ENCODE assay signal across 9 mouse cellular contexts in the genomic region with DNA sequence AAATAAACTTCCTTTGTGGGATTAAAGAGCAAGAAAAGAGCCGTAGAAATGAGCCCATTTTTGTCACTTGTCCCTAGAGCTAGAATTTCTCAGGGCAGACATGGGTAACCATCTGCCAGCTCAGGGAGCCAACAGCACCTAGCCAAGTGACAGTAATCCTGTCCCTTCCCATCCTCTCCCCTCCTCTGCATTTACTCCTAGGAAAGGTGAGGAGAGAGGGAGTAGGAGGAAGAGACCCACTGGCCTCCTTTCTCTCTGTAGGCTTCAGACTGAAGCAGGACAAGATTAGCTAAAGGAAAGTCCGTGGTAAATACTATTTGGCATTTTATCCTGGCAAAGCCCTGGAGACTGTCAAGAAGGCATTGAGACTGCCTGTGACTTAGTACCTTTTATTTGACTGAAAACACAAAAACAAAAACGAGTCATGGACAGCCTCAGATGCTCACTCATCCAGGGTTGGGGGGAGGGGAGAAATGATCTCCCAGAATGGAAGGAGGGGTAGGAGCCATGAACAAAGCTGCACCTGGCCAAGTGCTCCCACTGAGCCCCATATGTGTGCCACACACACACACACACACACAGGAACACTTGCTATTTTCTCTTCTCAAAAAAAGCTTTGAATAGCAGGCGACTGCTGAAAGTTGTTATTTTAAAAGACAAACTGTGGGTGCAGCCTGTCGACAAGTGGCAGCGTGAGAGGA.
DNase-seq lines count a peak whose midpoint lies in the region; ATAC-seq lines count a peak whose summit lies in the region.
"Had no signal": no experiment of that assay in that cellular context is flagged by ENCODE, and none has a peak within 500 bp of the region (broad histone marks: within the 10 kb centered on the region; RNA-seq: fewer than 3 reads in every experiment).

No protein-coding gene starts in this region.

- peak overlapping the region; percentile 23; the same call in 1 of the 2 replicates for H3K27ac ChIP-seq in hindbrain, embryonic 10.5 days
- H3K27ac ChIP-seq in midbrain, embryonic 12.5 days (replicated peaks), result no peak overlapping the region
- H3K27ac ChIP-seq: embryonic facial prominence, embryonic 15.5 days had no signal

- peak; percentile 52; the same call in 1 of the 2 replicates for ATAC-seq in midbrain, embryonic 12.5 days (ENCODE audit: low FRiP score, low read depth)

- DNase-seq in thymus, postnatal 14 days, result peak; percentile 38
- DNase-seq in thymus, adult 18-20 months, result no peak
- no peak for DNase-seq in hindbrain, embryonic 10.5 days (ENCODE audit: low spot score)
- DNase-seq in thymus, postnatal 4 days, result peak; percentile 34
- no peak for DNase-seq in lung, postnatal 36 days
- no peak for DNase-seq in lung, postnatal 14 days
- DNase-seq in kidney, adult 18-20 months, result no peak

- H3K9me3 ChIP-seq in hindbrain, embryonic 10.5 days, result no peaks in the 10 kb centered on the region
- H3K9me3 ChIP-seq in midbrain, embryonic 12.5 days, result no peaks in the 10 kb centered on the region
- H3K9me3 ChIP-seq: embryonic facial prominence, embryonic 15.5 days had no signal

- no peak overlapping the region for H3K4me2 ChIP-seq in midbrain, embryonic 12.5 days (replicated peaks)
- H3K4me2 ChIP-seq: embryonic facial prominence, embryonic 15.5 days had no signal

- WGBS in hindbrain, embryonic 10.5 days, result 36% methylated on average over 6 of the region's 6 CpGs
- WGBS in midbrain, embryonic 12.5 days, result 26% methylated on average over 6 of the region's 6 CpGs

- H3K36me3 ChIP-seq in hindbrain, embryonic 10.5 days, result no peaks in the 10 kb centered on the region
- no peaks in the 10 kb centered on the region for H3K36me3 ChIP-seq in midbrain, embryonic 12.5 days
- H3K36me3 ChIP-seq: embryonic facial prominence, embryonic 15.5 days had no signal

- no peaks in the 10 kb centered on the region for H3K27me3 ChIP-seq in hindbrain, embryonic 10.5 days (ENCODE audit: insufficient read depth, poor library complexity, severe bottlenecking)
- H3K27me3 ChIP-seq in midbrain, embryonic 12.5 days, result no peaks in the 10 kb centered on the region
- H3K27me3 ChIP-seq: embryonic facial prominence, embryonic 15.5 days had no signal

- H3K4me3 ChIP-seq in hindbrain, embryonic 10.5 days, result no peak overlapping the region
- no peak overlapping the region for H3K4me3 ChIP-seq in midbrain, embryonic 12.5 days
- H3K4me3 ChIP-seq: embryonic facial prominence, embryonic 15.5 days had no signal

- H3K4me1 ChIP-seq in hindbrain, embryonic 10.5 days (replicated peaks), result peaks cover 15% of the 10 kb centered on the region
- H3K4me1 ChIP-seq in midbrain, embryonic 12.5 days, result peaks cover 10% of the 10 kb centered on the region
- H3K4me1 ChIP-seq: embryonic facial prominence, embryonic 15.5 days had no signal

- H3K9ac ChIP-seq in midbrain, embryonic 12.5 days (replicated peaks), result no peak overlapping the region
- H3K9ac ChIP-seq: embryonic facial prominence, embryonic 15.5 days had no signal

Comparison
In these comparisons a context has a peak if more than half of its experiments do, and no peak if none do; other contexts are left out.
1. DNase-seq: peak in thymus, postnatal 14 days (single experiment) and thymus, postnatal 4 days (single experiment); none in thymus, adult 18-20 months (0 of 2), hindbrain, embryonic 10.5 days (single experiment), lung, postnatal 36 days (single experiment), lung, postnatal 14 days (single experiment) and kidney, adult 18-20 months (single experiment).